Mouse (Mus musculus) forebrain, embryonic 11.5 days (tissue): ENCODE results near the gene Tifa. TPM values are rescaled to one million over a fixed set of nuclear protein-coding genes. Genes with fewer than 3 reads are reported as not detected.
"Not testable (repeated sequence)": the region's sequence is repeated elsewhere in the genome, so short reads cannot be mapped to it uniquely, and the experiment has no call there.

Experiments
- ATAC-seq: fragments of 200-750 bp; cut with Nextera tagmentation; replicated peaks from 2 replicates; pipeline ENCODE4 v1.8.0; 2017; ENCODE audit warnings: moderate TSS enrichment; ENCODE audit not compliant: low FRiP score
- DNase-seq: peaks from one replicate; pipeline ENCODE4 v3.0.0-alpha.2; 2017; ENCODE audit warnings: low spot score
- H3K27ac ChIP-seq: fragments of 300-500 bp; sonication (generic); 2 replicates; pipeline ENCODE4 v1.5.1; 2014; ENCODE audit warnings: low read depth, low read length
- H3K27me3 ChIP-seq: fragments of 300-500 bp; sonication (generic); 2 replicates; pipeline ENCODE4 v1.6.1; 2014; ENCODE audit warnings: mild to moderate bottlenecking, low read length, mixed read lengths; ENCODE audit not compliant: control insufficient read depth, insufficient read depth
- H3K36me3 ChIP-seq: fragments of 300-500 bp; sonication (generic); 2 replicates; pipeline ENCODE4 v1.6.1; 2014; ENCODE audit warnings: mild to moderate bottlenecking, low read length, moderate library complexity, mixed read lengths; ENCODE audit not compliant: control insufficient read depth, insufficient read depth
- H3K4me1 ChIP-seq: fragments of 300-500 bp; sonication (generic); replicated peaks from 2 replicates; pipeline ENCODE4 v1.6.1; 2014; ENCODE audit warnings: low read length, mixed read lengths; ENCODE audit not compliant: control insufficient read depth, insufficient read depth
- H3K4me2 ChIP-seq: fragments of 300-500 bp; sonication (generic); 2 replicates; pipeline ENCODE4 v1.6.1; 2014; ENCODE audit warnings: low read depth, mild to moderate bottlenecking, low read length, moderate library complexity, mixed read lengths; ENCODE audit not compliant: severe bottlenecking
- H3K4me3 ChIP-seq: fragments of 300-500 bp; sonication (generic); 2 replicates; pipeline ENCODE4 v1.5.1; 2014; ENCODE audit warnings: low read depth, low read length
- H3K9ac ChIP-seq: fragments of 300-500 bp; sonication (generic); 2 replicates; pipeline ENCODE4 v1.6.1; 2014; ENCODE audit warnings: low read length
- H3K9me3 ChIP-seq: fragments of 300-500 bp; sonication (generic); 2 replicates; pipeline ENCODE4 v1.6.1; 2016; ENCODE audit warnings: low read length, mixed read lengths; ENCODE audit not compliant: control insufficient read depth
- WGBS: fragments of 180-500 bp; shearing (Covaris S2); extraction: QIAGEN DNeasy Blood & Tissue Kit; methylation state at CpG from one replicate; pipeline ENCODE4 v1.1.7; 2014; 5-methylcytosine and 5-hydroxymethylcytosine counted together
- polyA plus RNA-seq: library from polyadenylated mRNA; unstranded; fragments of >200 nt; fragmentation: Nextera tagmentation; extraction: Ambion mirVana; gene quantifications from 2 replicates; pipeline ENCODE4 v1.2.1, GENCODE M21; 2014

Tifa gene
- polyA plus RNA-seq, 1 experiment from 2014 or later, result 3.2 TPM

DNA sequence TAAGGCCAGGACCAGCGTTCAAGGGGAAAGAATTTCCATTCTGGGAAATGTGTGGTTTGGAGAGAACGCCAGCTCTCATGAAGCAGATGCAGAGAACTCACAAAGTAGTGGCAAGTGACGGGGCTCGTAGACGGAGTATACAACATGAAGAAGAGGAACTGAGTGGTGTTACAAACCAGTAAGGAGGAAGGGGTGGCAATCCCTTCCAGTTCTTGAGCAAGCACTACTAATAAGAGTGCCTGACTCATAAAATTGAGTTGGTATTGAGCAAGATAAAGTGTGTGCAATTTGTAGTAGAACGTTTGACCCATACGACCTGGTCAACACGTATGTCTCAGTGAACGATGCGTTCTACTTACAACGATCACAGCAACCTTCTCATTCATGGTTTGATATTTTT, 20.5 kb upstream of the Tifa start:
- WGBS, result 87% methylated on average over 11 of the region's 11 CpGs
- H3K4me3 ChIP-seq, result no peak overlapping the region

DNA sequence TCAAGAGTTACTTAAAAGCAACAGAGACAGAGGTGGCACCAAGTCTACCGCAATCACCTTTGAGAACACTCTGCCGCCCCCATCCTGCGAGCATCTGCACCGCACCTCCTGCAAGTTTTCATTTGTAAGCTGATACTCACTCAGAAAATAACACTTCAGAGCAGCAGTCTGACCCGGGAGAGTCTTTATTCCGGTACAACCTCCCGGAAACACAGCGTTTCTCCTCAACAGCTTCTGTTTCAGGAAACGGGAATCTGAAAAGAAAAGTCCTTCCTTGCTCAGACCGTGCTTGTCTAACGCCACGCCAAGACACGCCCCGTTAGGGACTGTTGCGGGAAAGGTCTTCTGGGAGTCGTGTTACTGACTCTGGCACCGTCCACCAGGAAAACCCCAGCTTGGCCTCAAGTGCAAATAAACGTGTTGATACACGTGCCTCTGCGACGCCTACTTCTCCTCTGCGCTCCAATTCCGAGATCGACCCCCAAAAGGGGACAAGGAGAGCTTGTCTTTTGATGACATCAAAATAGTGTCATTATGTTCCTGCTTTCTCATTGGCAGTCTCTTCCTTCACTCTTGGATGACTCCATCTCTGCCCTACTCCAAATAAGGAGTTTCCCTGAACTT, 9.5 kb upstream of the Tifa start, which contains the start of gene Alpk1:
Gene Alpk1, minus strand, starts transcription at position 507 of the 624 bp plus-strand sequence.
- no peak within 1 kb of the TSS for H3K27ac ChIP-seq
- no peaks in the 10 kb centered on the region for H3K9me3 ChIP-seq
- H3K9ac ChIP-seq, result no peak within 1 kb of the TSS; the same call in 1 of the 2 replicates
- DNase-seq, result peak; percentile 77
- H3K4me2 ChIP-seq, result peak within 1 kb of the TSS; percentile 50
- H3K4me3 ChIP-seq, result peak within 1 kb of the TSS; percentile 20
- peaks cover 2% of the 10 kb centered on the region; the same call in 1 of the 2 replicates for H3K4me1 ChIP-seq
- no peaks in the 10 kb centered on the region for H3K27me3 ChIP-seq
- H3K36me3 ChIP-seq, result no peaks in the 10 kb centered on the region
- 3% methylated on average over 24 of the region's 24 CpGs for WGBS
- ATAC-seq, result peak; percentile 64; the same call in 1 of the 2 replicates

More for the DNA sequence above, 20.5 kb upstream of the Tifa start:
- Histone ChIP-seq H3K9me3 (no peaks in the 10 kb centered on the region), H3K27me3 (no peaks in the 10 kb centered on the region), H3K4me2 (no peak overlapping the region), H3K4me1 (no peaks in the 10 kb centered on the region), H3K36me3 (no peaks in the 10 kb centered on the region), H3K9ac (no peak overlapping the region), H3K27ac (no peak overlapping the region)
- ATAC-seq (no peak), DNase-seq (peak; percentile 29)

DNA sequence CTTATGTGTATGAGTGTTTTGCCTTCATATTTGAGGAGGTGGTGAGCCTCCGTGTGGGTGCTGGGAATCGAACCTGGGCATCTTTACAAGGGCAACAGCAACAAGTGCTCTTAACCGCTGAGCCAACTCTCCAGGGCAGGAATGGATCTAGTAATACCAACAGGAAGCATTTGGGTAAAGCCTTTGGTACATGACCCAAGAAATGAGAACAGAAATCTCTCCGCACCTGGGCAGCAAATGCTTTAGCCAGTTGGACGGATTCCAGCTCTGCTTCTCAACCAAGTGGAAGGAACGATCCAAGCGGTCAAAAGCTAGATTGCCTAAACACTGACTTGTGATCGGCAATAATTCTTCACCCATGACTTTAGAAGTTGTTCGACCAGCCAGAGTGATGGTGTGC, 8.7 kb upstream of the Tifa start:
- Histone ChIP-seq H3K36me3 (no peaks in the 10 kb centered on the region), H3K9ac (no peak overlapping the region), H3K27me3 (no peaks in the 10 kb centered on the region), H3K4me3 (no peak overlapping the region), H3K4me2 (no peak overlapping the region), H3K9me3 (no peaks in the 10 kb centered on the region), H3K4me1 (peaks cover 2% of the 10 kb centered on the region; the same call in 1 of the 2 replicates), H3K27ac (no peak overlapping the region)
- 92% methylated on average over 9 of the region's 9 CpGs for WGBS
- no peak for ATAC-seq
- DNase-seq, result peak; percentile 38

DNA sequence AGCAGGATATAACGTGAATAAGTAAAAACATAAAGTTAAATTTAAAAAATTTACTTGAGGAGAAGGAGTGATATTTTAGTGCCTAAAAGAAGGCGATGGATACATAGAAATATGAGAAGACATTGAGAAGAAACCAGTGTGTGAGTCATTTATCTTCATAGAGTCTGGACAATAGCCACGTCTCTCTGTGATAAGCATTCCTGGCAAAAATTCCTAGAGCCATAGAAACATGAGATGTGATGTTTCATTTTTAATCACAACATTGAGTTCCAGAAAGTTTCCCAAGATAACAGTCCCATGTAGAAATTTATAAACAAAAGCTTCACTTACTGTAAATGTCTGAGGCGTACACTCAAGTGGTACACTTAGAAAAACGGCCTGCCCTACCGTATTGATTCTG, 6.7 kb upstream of the Tifa start:
- no peaks in the 10 kb centered on the region for H3K36me3 ChIP-seq
- H3K4me3 ChIP-seq, result no peak overlapping the region
- WGBS, result 92% methylated on average over 6 of the region's 6 CpGs
- no peak overlapping the region for H3K27ac ChIP-seq
- ATAC-seq (no peak), DNase-seq (no peak)
- no peak overlapping the region for H3K4me2 ChIP-seq
- no peak overlapping the region for H3K9ac ChIP-seq
- H3K4me1 ChIP-seq, result peaks cover 2% of the 10 kb centered on the region; the same call in 1 of the 2 replicates
- H3K27me3 ChIP-seq, result peaks cover 5% of the 10 kb centered on the region
- H3K9me3 ChIP-seq, result no peaks in the 10 kb centered on the region

DNA sequence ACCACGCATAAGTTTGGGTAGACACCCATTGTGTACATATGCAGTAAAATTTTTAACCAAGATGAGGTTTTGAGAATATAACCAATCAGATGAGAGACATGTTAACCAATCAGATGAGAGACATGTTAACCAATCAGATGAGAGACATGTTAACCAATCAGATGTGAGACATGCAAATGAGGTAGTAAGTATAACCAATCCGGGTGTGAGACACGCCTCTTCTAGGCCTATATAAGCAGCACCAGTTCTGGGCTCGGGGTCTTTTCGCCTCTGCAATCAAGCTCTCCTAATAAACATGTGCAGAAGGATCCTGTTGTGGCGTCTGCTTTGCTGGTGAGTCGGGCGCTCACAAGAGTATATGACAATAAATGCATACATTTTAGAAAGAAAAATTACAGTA, 5.9 kb upstream of the Tifa start:
- not testable (repeated sequence) for H3K27ac ChIP-seq, H3K4me1 ChIP-seq, H3K9ac ChIP-seq, H3K4me3 ChIP-seq, DNase-seq, ATAC-seq, H3K4me2 ChIP-seq, H3K9me3 ChIP-seq, H3K36me3 ChIP-seq
- peaks cover 11% of the 10 kb centered on the region for H3K27me3 ChIP-seq
- 93% methylated on average over 8 of the region's 8 CpGs for whole genome bisulfite sequencing

DNA sequence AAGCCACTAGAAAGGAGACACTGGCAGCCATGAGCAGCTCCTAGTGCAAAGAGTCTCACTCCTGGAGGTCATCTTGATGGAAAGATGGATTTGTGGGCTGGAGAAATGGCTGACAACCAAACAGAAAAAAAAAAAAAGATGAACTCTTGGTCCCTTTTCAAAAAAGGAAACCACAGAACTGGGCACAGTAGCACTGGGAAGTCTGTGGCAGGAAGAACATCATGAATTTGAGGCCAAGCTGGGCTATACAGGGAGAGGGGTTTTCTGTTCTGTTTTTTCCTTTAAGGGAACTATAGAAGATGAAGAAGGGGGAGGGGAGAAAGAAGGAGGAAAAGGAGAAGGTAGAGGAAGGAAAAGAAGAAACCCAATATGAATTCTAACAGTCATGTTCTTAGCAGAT, 2.6 kb upstream of the Tifa start:
- Histone ChIP-seq H3K4me3 (no peak overlapping the region), H3K27me3 (peaks cover 24% of the 10 kb centered on the region), H3K9ac (no peak overlapping the region), H3K27ac (no peak overlapping the region), H3K9me3 (no peaks in the 10 kb centered on the region), H3K4me2 (no peak overlapping the region), H3K4me1 (peaks cover 8% of the 10 kb centered on the region; the same call in 1 of the 2 replicates), H3K36me3 (no peaks in the 10 kb centered on the region)
- ATAC-seq, result no peak
- no peak for DNase-seq

DNA sequence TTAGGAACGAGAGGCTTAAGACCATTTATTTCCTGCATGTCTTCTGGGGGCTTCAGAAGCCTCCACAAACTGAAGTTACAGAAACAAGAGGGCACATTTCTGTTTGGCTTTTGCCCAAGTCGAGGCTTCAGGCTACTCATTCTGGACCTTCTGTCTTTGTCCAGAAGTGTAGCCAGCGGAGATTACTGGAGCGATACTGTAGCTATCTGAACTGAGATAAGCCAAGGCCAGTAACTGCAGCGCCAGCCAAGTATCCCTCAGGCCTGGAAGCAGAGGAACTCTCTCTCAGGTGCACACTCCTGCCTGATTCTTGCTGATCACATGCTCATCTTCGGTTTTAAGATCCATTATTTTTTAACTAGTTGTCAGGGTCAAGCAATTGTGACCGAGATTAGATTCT, 1.6 kb upstream of the Tifa start:
- Histone ChIP-seq H3K4me1 (peaks cover 8% of the 10 kb centered on the region; the same call in 1 of the 2 replicates), H3K36me3 (no peaks in the 10 kb centered on the region), H3K9ac (no peak overlapping the region), H3K4me2 (no peak overlapping the region), H3K27ac (no peak overlapping the region), H3K27me3 (peaks cover 27% of the 10 kb centered on the region), H3K9me3 (no peaks in the 10 kb centered on the region), H3K4me3 (no peak overlapping the region)
- no peak for ATAC-seq
- no peak for DNase-seq
- 50% methylated on average over 7 of the region's 7 CpGs for WGBS

DNA sequence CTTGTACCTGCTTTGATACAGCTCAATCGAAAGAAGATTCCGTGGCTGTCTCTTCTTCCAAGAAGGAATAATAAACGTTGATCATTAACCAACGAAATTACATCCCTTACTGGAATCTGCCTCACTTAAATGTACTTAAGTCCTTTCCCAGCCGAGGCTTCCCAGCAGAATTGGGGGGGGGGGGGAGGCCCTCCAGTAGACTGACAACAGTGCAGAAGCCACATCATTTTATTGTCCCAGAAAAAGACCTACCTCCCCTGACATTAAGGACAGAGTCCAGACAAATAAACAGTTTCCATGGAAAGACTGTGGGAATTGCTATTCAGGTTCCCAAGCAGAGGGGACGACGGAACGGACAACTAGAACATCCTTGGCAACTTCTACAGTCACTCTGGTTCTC, 686 bp upstream of the Tifa start:
- Histone ChIP-seq H3K9ac (no peak overlapping the region), H3K36me3 (no peaks in the 10 kb centered on the region), H3K4me1 (peaks cover 8% of the 10 kb centered on the region; the same call in 1 of the 2 replicates), H3K4me3 (no peak overlapping the region), H3K4me2 (peak overlapping the region; percentile 87; the same call in 1 of the 2 replicates), H3K27me3 (peaks cover 27% of the 10 kb centered on the region), H3K9me3 (no peaks in the 10 kb centered on the region), H3K27ac (no peak overlapping the region)
- DNase-seq, result no peak
- WGBS, result 21% methylated on average over 8 of the region's 8 CpGs
- ATAC-seq, result no peak
